In the genomic region with DNA sequence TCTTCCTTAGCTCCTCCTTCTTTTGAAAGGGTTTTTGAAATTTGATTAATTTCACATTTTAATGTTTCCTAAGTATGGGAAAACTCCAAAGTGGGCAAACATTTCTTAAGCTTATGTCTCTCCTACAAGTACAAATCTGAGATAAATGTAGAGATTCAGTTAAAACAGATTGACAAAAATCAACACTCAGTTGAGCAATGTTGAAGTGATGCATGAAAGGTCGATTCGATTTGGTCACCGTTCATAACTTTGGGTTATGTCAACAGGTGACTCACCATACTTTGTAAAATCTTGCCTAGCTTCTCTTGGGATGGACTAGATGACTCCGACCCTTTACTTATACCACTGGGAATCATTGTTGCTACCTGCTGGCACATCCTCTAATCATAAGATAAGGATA, we compare ENCODE assay signal across 16 mouse cellular contexts.
"Had no signal": no experiment of that assay in that cellular context is flagged by ENCODE, and none has a peak within 500 bp of the region (broad histone marks: within the 10 kb centered on the region; RNA-seq: fewer than 3 reads in every experiment).

No protein-coding gene starts in this region.

- H3K4me3 ChIP-seq: neural tube, embryonic 13.5 days; neural tube, embryonic 15.5 days; stomach, embryonic 15.5 days had no signal

- H3K4me1 ChIP-seq: neural tube, embryonic 13.5 days; neural tube, embryonic 15.5 days; stomach, embryonic 15.5 days had no signal

- H3K9me3 ChIP-seq: neural tube, embryonic 15.5 days; stomach, embryonic 15.5 days had no signal

- H3K27ac ChIP-seq: neural tube, embryonic 13.5 days; neural tube, embryonic 15.5 days; stomach, embryonic 15.5 days; stomach, postnatal 0 days had no signal

- H3K4me2 ChIP-seq: neural tube, embryonic 13.5 days; neural tube, embryonic 15.5 days; stomach, embryonic 15.5 days had no signal

- DNase-seq: retina, postnatal 1 day; right cerebral cortex, adult 18-20 months; right cerebral cortex, postnatal 14 days; right cerebral cortex, postnatal 25 days; right cerebral cortex, postnatal 4 days; spleen, adult 18-20 months; thymus, adult 18-20 months; thymus, adult 2 months; thymus, postnatal 14 days; thymus, postnatal 25 days; thymus, postnatal 36 days; thymus, postnatal 4 days had no signal

- H3K36me3 ChIP-seq: neural tube, embryonic 13.5 days; neural tube, embryonic 15.5 days; stomach, embryonic 15.5 days had no signal

- H3K27me3 ChIP-seq: neural tube, embryonic 13.5 days; neural tube, embryonic 15.5 days; stomach, embryonic 15.5 days had no signal

- H3K9ac ChIP-seq: neural tube, embryonic 13.5 days; neural tube, embryonic 15.5 days; stomach, embryonic 15.5 days had no signal
